Mouse (Mus musculus): ENCODE results near the gene Spry2. TPM values are rescaled to one million over a fixed set of nuclear protein-coding genes. Genes with fewer than 3 reads are reported as not detected.

Spry2 gene
- polyA plus RNA-seq (2015; fragmentation: Nextera tagmentation; extraction: Ambion mirVana), result 39.8 and 53.3 TPM in 2 replicates

DNA sequence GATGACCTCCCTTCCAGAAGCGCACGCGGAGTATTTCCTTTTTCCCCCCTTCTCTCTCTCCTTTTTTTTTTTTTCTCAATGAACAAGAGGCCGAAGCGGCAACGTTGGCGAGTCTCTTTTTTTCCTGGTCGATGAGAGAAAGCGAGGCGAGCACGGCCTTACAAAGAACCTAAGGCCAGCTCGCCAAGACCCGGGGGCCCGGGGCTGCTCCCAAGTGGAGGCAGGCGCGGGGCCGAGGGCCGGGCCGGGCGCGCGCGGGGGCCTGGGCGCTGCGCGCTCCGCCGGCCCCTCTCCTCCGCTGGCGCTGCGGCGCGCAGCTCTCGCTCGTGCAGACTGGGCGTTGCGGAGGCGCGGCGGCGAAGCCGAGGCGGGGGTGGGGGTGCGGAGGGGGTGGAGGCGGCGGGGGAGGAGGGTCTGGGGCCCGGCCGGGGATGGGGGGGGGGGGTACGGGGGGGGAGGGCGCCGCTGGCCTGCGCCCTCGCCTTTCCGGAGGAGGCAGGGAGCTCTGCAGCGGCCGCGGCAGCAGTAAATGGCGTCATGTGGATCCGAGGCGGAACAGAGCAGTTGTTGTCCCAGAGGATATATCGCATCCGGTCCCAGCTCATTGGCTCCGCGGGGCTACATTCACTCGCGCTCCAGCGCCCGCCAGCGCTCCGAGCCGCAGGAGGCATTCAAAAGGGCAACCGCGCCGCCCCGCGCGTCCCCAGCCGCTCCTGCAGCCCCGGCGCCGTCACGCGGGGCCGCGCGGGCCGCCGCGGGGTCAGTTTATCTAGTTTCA lies at the start of gene Spry2:
Gene Spry2, minus strand, starts transcription at position 29 of the 778 bp plus-strand sequence.
- H3K27ac ChIP-seq, result peak within 1 kb of the TSS; percentile 100
- H3K4me3 ChIP-seq (replicated peaks), result peak within 1 kb of the TSS; percentile 81
- peak within 1 kb of the TSS; percentile 89 for H3K9ac ChIP-seq
- peak; percentile 93 for ATAC-seq
- WGBS, result under 1% methylated on average over 58 of the region's 89 CpGs
- H3K27me3 ChIP-seq (replicated peaks), result no peaks in the 10 kb centered on the region
- no peaks in the 10 kb centered on the region for H3K36me3 ChIP-seq
- H3K4me2 ChIP-seq (replicated peaks), result peak within 1 kb of the TSS; percentile 80
- H3K4me1 ChIP-seq (replicated peaks), result peaks cover 8% of the 10 kb centered on the region
- H3K9me3 ChIP-seq, result no peaks in the 10 kb centered on the region

DNA sequence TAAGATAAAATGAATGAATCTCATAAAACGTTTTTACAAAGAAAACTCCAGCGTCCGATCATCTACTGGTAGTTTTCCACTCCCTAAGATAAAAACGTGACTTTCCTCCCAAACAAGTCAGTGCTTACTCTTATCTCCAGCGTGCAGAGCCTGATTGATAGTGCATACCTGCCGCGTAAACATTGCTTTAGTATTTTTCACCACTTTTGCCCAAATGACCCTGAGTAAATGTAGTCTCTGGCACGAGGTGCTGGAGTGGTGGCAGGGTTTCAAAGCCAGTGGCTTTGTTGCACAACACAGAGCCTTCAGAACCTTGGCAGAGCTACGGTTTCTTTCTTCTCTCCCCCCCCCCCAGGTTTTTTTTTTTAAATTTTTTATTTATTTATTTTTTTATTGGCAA lies 44.7 kb upstream of the Spry2 start:
- Histone ChIP-seq H3K27ac (no peak overlapping the region), H3K4me3 (replicated peaks) (no peak overlapping the region), H3K4me1 (replicated peaks) (no peaks in the 10 kb centered on the region), H3K27me3 (replicated peaks) (no peaks in the 10 kb centered on the region), H3K4me2 (replicated peaks) (no peak overlapping the region), H3K36me3 (no peaks in the 10 kb centered on the region), H3K9ac (no peak overlapping the region), H3K9me3 (no peaks in the 10 kb centered on the region)
- no peak for ATAC-seq
- WGBS, result 41% methylated on average over 9 of the region's 9 CpGs

DNA sequence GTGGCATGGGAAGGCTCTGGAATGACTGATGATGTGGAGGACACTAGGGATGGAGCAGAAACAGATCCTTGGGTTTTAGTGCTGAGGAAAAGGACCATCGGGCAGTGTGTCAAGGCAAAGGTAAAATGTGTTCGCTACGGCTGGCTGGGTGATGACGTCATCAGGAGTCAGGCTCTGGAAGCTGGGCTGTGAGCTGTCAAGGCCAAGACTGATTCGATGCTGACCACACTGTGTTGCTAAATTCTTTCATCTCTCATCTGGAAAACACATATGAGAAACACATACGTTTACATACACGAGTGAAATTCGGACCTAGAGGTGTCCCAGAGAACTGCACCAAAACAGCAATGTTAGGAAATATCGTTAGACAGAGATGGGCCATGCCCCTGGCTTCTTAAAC lies 30.1 kb upstream of the Spry2 start:
- no peak overlapping the region for H3K4me2 ChIP-seq (replicated peaks)
- ATAC-seq, result no peak
- no peak overlapping the region for H3K4me3 ChIP-seq (replicated peaks)
- H3K27ac ChIP-seq, result no peak overlapping the region
- H3K9me3 ChIP-seq, result no peaks in the 10 kb centered on the region
- no peaks in the 10 kb centered on the region for H3K36me3 ChIP-seq
- peaks cover 6% of the 10 kb centered on the region; the same call in 1 of the 2 replicates for H3K4me1 ChIP-seq (replicated peaks)
- no peaks in the 10 kb centered on the region for H3K27me3 ChIP-seq (replicated peaks)
- no peak overlapping the region for H3K9ac ChIP-seq
- 60% methylated on average over 9 of the region's 9 CpGs for WGBS

DNA sequence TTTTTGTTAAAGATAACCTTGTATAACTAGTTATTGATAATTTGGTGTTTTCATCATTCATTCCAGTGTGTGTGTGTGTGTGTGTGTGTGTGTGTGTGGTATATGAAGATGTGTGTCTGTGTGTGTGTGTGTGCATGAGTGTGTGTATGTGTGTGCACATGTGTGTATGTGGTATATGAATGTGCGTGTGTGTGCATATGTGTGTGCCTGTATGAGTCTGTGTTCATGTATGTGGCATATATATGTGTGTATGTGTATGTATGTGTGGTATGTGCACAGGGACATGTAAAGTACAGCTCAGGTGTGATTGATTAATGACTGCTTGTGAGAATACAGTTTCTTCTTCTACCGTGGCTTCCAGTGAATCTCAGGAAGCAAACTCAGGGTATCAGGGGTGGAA lies 28.7 kb upstream of the Spry2 start:
- 78% methylated on average over 2 of the region's 2 CpGs for WGBS
- no peak for ATAC-seq

DNA sequence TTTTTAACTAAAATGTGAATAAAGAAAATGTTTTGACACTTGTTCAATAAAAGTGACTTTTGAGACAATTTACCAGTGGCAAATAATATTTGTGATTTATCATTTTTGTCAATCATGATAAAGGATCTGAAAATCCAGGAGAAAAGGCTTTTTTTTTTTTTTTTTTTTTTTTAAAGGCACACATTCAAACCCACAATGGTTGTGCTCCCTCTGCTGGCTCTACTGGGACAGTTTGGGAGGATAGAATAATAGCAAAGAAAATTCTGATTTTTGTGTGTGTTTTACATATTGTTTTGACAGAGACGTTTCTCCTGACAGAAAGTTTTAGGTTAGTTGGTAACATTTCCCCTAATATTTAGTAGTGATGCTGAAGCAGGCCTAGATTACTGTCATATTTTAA lies 28.1 kb upstream of the Spry2 start:
- no peaks in the 10 kb centered on the region for H3K36me3 ChIP-seq
- H3K27me3 ChIP-seq (replicated peaks), result no peaks in the 10 kb centered on the region
- WGBS, result 40% methylated on average over 1 of the region's 1 CpGs
- no peak overlapping the region for H3K9ac ChIP-seq
- H3K9me3 ChIP-seq, result no peaks in the 10 kb centered on the region
- no peak overlapping the region for H3K4me2 ChIP-seq (replicated peaks)
- peaks cover 6% of the 10 kb centered on the region; the same call in 1 of the 2 replicates for H3K4me1 ChIP-seq (replicated peaks)
- H3K4me3 ChIP-seq (replicated peaks), result no peak overlapping the region
- no peak for ATAC-seq
- H3K27ac ChIP-seq, result no peak overlapping the region

More for the DNA sequence above, 28.7 kb upstream of the Spry2 start:
- H3K27ac ChIP-seq, result no peak overlapping the region
- H3K36me3 ChIP-seq, result no peaks in the 10 kb centered on the region
- peaks cover 6% of the 10 kb centered on the region; the same call in 1 of the 2 replicates for H3K4me1 ChIP-seq (replicated peaks)
- H3K9ac ChIP-seq, result no peak overlapping the region
- no peaks in the 10 kb centered on the region for H3K9me3 ChIP-seq
- H3K4me2 ChIP-seq (replicated peaks), result no peak overlapping the region
- H3K27me3 ChIP-seq (replicated peaks), result no peaks in the 10 kb centered on the region
- H3K4me3 ChIP-seq (replicated peaks), result no peak overlapping the region

DNA sequence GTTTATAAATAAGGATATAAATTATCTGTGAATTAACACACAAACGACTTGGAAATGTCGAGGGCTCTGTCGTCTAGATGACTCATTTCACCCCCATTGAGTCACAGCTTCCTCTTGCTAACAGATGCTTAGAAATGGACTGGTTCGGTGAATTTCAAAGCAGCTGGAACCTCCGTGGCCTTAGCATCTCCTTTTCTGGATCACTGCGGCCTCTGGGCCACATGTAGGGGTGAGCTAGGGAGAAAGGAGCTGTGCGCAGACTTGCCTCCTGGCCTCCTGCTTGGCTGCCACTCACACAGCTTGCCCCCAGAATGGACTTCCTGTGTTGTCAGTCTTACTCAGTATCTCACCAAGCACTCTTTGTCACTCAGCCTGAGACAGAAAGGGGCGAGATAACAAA lies 26.3 kb upstream of the Spry2 start:
- Histone ChIP-seq H3K4me2 (replicated peaks) (no peak overlapping the region), H3K27me3 (replicated peaks) (no peaks in the 10 kb centered on the region), H3K27ac (no peak overlapping the region), H3K9me3 (no peaks in the 10 kb centered on the region), H3K9ac (no peak overlapping the region), H3K36me3 (no peaks in the 10 kb centered on the region), H3K4me1 (replicated peaks) (peaks cover 6% of the 10 kb centered on the region; the same call in 1 of the 2 replicates), H3K4me3 (replicated peaks) (no peak overlapping the region)
- peak; percentile 24 for ATAC-seq
- WGBS, result 13% methylated on average over 8 of the region's 8 CpGs

DNA sequence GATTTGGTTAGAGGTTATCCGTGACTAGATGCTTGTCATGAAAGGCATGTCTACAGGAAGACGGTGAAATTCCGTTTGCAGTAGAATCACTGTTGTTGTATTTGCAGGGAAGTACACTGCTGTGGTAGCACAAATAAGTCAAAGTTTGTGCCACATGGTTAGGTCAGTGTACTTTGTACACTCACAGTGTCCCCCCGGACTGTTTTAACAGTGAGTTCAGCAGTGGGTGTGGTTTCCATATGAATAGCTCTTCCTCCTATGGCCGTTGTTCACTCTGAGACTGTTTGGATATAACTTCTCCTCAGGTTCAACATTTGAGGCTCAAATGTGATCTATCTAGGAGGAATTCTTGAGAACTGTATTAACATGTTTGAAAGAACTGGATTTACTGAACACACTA lies 25.8 kb upstream of the Spry2 start:
- H3K27ac ChIP-seq, result 0 out of 2 replicates have a peak overlapping the region, but pooled peaks have one; percentile 3
- no peaks in the 10 kb centered on the region for H3K27me3 ChIP-seq (replicated peaks)
- 23% methylated on average over 5 of the region's 5 CpGs for WGBS
- no peaks in the 10 kb centered on the region for H3K9me3 ChIP-seq
- ATAC-seq, result peak; percentile 69
- H3K36me3 ChIP-seq, result no peaks in the 10 kb centered on the region
- no peak overlapping the region for H3K9ac ChIP-seq
- 0 out of 2 replicates have a peak overlapping the region, but pooled peaks have one; percentile 1 for H3K4me2 ChIP-seq (replicated peaks)
- no peak overlapping the region for H3K4me3 ChIP-seq (replicated peaks)
- H3K4me1 ChIP-seq (replicated peaks), result peaks cover 6% of the 10 kb centered on the region; the same call in 1 of the 2 replicates

DNA sequence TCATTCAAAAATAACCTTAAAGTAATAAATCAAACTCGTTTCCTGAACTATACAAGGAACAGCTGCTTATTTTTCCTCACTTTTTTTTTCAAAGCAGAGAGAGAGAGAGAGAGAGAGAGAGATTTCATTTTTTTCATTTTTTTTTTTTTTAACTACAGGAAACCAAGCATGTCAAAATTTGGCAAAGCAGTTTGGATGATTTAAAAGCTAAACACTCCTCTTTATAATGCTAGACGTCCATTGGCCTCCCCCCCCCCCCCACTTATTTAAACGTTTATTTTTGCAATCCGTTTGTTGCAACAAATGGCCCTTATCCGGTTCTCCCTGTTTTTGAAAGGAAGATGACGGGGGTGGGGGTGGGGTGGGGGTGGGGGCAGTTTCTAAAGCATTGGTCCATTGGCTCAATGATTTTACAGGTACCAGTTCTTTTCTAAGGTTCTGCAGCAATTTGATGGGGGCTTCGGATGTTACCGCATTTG lies 24.6 kb upstream of the Spry2 start:
- WGBS, result 6% methylated on average over 8 of the region's 8 CpGs
- H3K4me1 ChIP-seq (replicated peaks), result peaks cover 6% of the 10 kb centered on the region; the same call in 1 of the 2 replicates
- no peaks in the 10 kb centered on the region for H3K9me3 ChIP-seq
- no peak overlapping the region for H3K27ac ChIP-seq
- no peaks in the 10 kb centered on the region for H3K36me3 ChIP-seq
- H3K9ac ChIP-seq, result no peak overlapping the region
- no peaks in the 10 kb centered on the region for H3K27me3 ChIP-seq (replicated peaks)
- H3K4me2 ChIP-seq (replicated peaks), result peak overlapping the region; percentile 26; the same call in 1 of the 2 replicates
- no peak overlapping the region for H3K4me3 ChIP-seq (replicated peaks)
- ATAC-seq, result no peak

DNA sequence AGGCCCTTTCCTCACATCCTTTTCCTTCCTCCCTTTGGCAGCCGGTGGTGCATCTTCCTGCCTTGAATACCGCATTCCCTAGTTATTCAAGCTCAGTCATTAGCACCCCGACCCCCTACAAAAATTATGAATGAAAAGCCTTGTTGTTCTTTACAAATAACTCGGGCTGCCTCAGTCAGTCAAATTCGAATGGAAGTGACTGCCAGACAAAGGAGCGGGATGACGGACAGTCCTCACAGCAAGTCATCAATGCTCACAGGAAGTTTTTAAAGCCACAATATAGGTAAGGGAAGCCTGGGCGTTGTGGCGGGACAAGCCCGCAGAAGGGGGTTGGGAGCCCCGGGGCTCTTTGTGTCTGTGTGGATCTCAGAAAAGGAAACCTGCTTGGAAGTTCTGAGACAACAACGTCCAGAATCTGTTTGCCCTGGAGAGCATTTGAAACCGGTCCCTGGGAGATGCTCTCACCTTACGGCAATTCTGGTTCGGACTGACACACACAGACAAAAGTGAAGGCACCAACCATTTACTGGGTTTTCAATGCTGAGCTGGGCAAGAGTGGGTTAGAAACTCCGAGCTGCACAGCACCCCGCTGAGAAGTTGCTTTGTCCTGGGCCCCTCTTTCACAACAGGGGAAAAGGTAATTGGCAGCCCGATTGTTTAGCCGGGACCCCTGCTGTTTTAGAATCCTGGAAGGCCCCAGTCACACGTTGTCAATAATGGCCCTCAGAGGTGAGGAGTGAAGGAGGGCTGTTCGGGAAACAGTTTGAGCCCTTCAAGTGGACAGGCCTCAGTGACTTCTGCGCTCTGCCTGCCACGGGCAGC lies 24.0 kb upstream of the Spry2 start:
- Histone ChIP-seq H3K27me3 (replicated peaks) (no peaks in the 10 kb centered on the region), H3K4me1 (replicated peaks) (peaks cover 6% of the 10 kb centered on the region; the same call in 1 of the 2 replicates), H3K4me2 (replicated peaks) (peak overlapping the region; percentile 26; the same call in 1 of the 2 replicates), H3K4me3 (replicated peaks) (no peak overlapping the region), H3K9ac (no peak overlapping the region), H3K27ac (no peak overlapping the region), H3K36me3 (no peaks in the 10 kb centered on the region), H3K9me3 (no peaks in the 10 kb centered on the region)
- WGBS, result 32% methylated on average over 23 of the region's 23 CpGs
- ATAC-seq, result 0 out of 2 replicates have a peak, but pooled peaks have one; percentile 37

DNA sequence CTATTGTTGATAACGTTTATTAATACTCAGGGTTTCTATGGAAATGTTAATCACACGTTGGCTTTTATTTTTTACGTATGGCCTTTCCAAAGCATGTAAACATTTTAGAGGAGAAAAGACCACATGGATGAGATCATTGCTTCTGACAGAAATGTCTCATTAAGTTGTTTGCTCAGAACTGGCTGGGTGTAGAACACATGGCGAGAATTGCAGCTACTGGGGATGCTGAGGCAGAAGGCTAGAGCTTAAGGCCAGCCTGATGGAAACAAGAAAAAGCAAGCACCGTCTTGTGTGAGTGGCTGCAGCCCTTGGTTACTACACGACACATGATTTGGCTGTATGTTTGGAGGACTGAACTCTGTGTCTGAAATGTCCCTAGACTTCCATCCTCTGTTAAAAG lies 10.6 kb upstream of the Spry2 start:
- ATAC-seq, result no peak
- WGBS, result 60% methylated on average over 6 of the region's 6 CpGs
- no peak overlapping the region for H3K4me3 ChIP-seq (replicated peaks)
- H3K27me3 ChIP-seq (replicated peaks), result no peaks in the 10 kb centered on the region
- no peak overlapping the region for H3K9ac ChIP-seq
- no peaks in the 10 kb centered on the region for H3K4me1 ChIP-seq (replicated peaks)
- no peaks in the 10 kb centered on the region for H3K9me3 ChIP-seq
- no peak overlapping the region for H3K27ac ChIP-seq
- H3K36me3 ChIP-seq, result no peaks in the 10 kb centered on the region
- H3K4me2 ChIP-seq (replicated peaks), result no peak overlapping the region

DNA sequence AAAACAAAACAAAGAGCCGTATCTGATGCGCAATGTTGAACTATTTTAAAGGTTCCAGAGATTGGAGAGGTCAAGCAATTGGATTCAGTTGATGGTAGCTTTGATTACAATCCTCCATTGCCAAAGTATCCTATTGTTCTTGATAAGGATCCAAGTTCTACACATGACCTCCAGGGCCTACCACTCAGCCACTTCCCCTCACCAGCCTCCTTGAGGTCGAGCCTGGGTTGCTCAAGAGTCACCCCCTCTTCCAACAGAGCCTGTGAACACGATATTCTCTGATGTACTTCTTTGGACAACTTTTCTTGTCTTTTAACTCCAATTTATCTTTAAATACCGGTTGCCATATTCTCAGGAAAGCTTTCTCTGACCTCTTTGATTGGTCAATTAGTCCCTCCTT lies 9.3 kb upstream of the Spry2 start:
- 89% methylated on average over 5 of the region's 5 CpGs for WGBS

DNA sequence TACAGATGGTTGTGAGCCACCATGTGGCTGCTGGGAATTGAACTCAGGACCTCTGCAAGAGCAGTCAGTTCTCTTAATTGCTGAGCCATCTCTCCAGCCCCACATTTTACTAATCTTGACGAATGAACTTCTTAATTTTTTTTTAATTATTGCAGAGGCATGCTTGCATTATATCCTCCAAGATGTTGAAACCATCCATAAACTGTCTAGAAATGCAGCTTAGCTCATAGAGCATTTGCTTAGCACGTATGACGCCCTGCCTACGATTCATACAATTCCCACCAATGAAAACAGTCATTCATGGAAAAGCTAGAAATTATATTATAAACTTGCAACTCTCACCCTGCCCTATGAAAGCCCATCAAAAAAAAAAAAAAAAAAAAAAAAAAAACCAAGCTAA lies 8.9 kb upstream of the Spry2 start:
- H3K27me3 ChIP-seq (replicated peaks), result no peaks in the 10 kb centered on the region
- ATAC-seq, result no peak
- no peaks in the 10 kb centered on the region for H3K4me1 ChIP-seq (replicated peaks)
- no peak overlapping the region for H3K4me3 ChIP-seq (replicated peaks)
- no peak overlapping the region for H3K4me2 ChIP-seq (replicated peaks)
- H3K9ac ChIP-seq, result no peak overlapping the region
- no peaks in the 10 kb centered on the region for H3K9me3 ChIP-seq
- no peaks in the 10 kb centered on the region for H3K36me3 ChIP-seq
- whole genome bisulfite sequencing, result 89% methylated on average over 4 of the region's 4 CpGs
- no peak overlapping the region for H3K27ac ChIP-seq

More for the DNA sequence above, 9.3 kb upstream of the Spry2 start:
- Histone ChIP-seq H3K27ac (no peak overlapping the region), H3K9ac (no peak overlapping the region), H3K27me3 (replicated peaks) (no peaks in the 10 kb centered on the region), H3K4me1 (replicated peaks) (no peaks in the 10 kb centered on the region), H3K36me3 (no peaks in the 10 kb centered on the region), H3K9me3 (no peaks in the 10 kb centered on the region), H3K4me2 (replicated peaks) (no peak overlapping the region), H3K4me3 (replicated peaks) (no peak overlapping the region)
- ATAC-seq, result no peak
